Mouse (Mus musculus) lung, adult 2 months (tissue): ENCODE results near the gene A930009A15Rik. TPM values are rescaled to one million over a fixed set of nuclear protein-coding genes. Genes with fewer than 3 reads are reported as not detected.

Experiments used
- DNase-seq: peaks from one replicate; pipeline ENCODE4 v3.0.0; 2022
- H3K4me1 ChIP-seq: fragments of 200-500 bp; 2 replicates; pipeline ENCODE4 v1.6.1; 2011; ENCODE audit warnings: low read length; ENCODE audit not compliant: control insufficient read depth, insufficient read depth
- H3K4me3 ChIP-seq: fragments of 200-500 bp; replicated peaks from 2 replicates; pipeline ENCODE3; 2011; ENCODE audit warnings: low read depth, mild to moderate bottlenecking, control low read depth, low read length; ENCODE audit errors: extremely low read depth
- CTCF ChIP-seq: fragments of 200-500 bp; IDR thresholded peaks from 2 replicates; pipeline ENCODE4 v1.5.1; 2011; ENCODE audit warnings: mild to moderate bottlenecking, low read length, control low read depth; ENCODE audit not compliant: insufficient read depth
- POLR2A ChIP-seq: fragments of 200-500 bp; IDR thresholded peaks from 2 replicates; pipeline ENCODE4 v1.6.1; 2011; ENCODE audit warnings: low read depth, mild to moderate bottlenecking, control low read depth, low read length, borderline replicate concordance; ENCODE audit errors: extremely low read depth
- WGBS: fragments of 180-500 bp; shearing (Covaris S2); methylation state at CpG from one replicate; pipeline ENCODE4 v1.1.7; 2018; 5-methylcytosine and 5-hydroxymethylcytosine counted together
- polyA plus RNA-seq: library from polyadenylated mRNA; depleted of rRNA; stranded (reverse); fragments of >200 nt; gene quantifications from 2 replicates; pipeline ENCODE4 v1.2.3, GENCODE M21; 2012

A930009A15Rik gene
- polyA plus RNA-seq, 1 experiment, result not detected

- no peak for DNase-seq
- Histone ChIP-seq H3K4me3 (no peak overlapping the region), H3K4me1 (peaks cover 8% of the 10 kb centered on the region; the same call in 1 of the 2 replicates)
- WGBS, result 3% methylated on average over 7 of the region's 7 CpGs
- TF ChIP-seq CTCF, result no peak
- TF ChIP-seq POLR2A, result no peak
These were observed 18.2 kb downstream of the A930009A15Rik start for GRCm38 (mm10) chr10:115587979-115588378.

DNA sequence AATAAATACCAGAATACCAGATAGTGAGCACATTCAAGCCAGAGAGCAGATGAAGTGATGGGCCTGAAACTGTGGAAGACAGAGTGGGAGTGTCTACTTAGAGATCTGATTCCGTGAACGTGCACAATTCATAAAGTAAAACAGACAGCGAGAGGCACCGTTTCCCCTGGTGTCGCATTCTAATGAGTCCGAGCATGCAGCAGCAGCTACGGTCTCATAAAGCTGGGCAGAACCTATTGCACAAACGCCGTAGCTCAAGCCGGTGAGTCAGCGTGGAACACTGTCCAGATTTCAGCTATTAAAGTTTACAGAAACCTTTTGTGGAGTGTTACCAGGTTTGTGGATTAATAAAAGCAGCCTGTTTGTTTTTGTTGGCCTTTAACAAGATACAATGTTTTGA lies 23.4 kb downstream of the A930009A15Rik start:
- H3K4me1 ChIP-seq, result no peaks in the 10 kb centered on the region
- DNase-seq, result no peak
- WGBS, result 54% methylated on average over 11 of the region's 11 CpGs
- TF ChIP-seq POLR2A (no peak), CTCF (no peak)
- H3K4me3 ChIP-seq, result no peak overlapping the region

- Histone ChIP-seq H3K4me3 (no peak overlapping the region), H3K4me1 (no peaks in the 10 kb centered on the region)
- no peak for DNase-seq
- 79% methylated on average over 6 of the region's 6 CpGs for WGBS
- TF ChIP-seq POLR2A (no peak), CTCF (no peak)
These were observed 23.9 kb downstream of the A930009A15Rik start for GRCm38 (mm10) chr10:115593651-115594050.

DNA sequence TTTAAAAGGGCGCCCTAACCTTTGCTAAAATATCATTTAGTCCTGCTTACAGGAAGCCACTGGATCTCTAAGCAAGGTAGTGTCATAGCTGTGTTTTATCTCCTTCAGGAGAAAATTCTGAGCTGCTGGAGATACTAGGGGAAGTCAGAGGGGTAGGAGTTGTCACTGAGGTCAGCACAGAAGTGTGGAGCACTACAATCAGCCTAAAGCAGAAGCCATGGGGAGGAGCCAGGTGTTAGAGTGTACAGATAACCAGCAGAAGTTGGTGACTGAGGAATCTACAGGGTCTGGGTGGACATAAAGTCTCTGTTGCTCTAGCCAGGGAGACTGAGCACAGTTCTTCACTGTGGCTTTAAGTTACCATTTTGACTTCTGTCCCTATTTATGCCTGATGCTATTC lies 26.0 kb downstream of the A930009A15Rik start:
- no peak for DNase-seq
- Histone ChIP-seq H3K4me1 (no peaks in the 10 kb centered on the region), H3K4me3 (no peak overlapping the region)
- WGBS, result 95% methylated on average over 1 of the region's 1 CpGs
- TF ChIP-seq CTCF, result no peak
- TF ChIP-seq POLR2A, result no peak

DNA sequence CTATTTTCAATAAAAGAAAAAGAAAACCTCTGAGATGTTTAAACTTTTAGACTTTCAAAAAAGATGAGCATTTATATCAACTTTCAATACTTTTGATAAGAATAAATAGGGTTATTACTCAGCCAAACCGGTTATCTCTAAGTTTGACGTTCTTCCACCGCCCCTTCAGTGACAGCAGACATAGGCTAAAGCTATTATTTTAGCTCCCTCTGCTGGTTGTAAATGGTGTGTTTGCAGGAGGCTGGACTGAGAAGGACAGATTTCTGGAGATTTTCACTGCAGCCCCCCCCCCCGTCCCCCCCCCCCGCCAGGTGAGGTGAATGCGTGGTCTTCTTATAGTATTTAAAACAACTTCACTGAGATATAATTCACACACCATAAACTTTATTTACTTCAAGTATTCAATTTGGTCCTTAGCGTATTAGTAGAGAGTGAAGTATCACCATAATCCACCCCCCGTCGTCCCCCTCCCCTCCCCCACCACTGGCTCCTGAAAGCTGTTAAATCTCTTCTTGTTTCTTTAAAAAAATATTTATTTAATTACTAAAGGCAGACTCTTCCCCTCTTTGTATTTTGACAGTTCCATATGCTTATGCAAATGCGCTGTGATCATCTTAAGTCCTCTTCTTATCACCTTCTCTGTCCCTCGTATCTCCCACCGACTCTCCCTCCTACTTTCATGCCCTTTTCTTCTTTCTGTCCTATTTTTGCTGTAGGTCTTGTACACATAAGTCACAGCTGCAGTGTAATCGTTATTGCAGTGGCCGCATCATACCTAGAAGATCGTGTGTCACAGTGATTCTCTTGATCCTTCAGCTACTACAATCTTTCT lies 47.9 kb downstream of the A930009A15Rik start:
- 9% methylated on average over 15 of the region's 15 CpGs for WGBS
- DNase-seq, result no peak
- no peak overlapping the region for H3K4me3 ChIP-seq
- TF ChIP-seq POLR2A (no peak), CTCF (no peak)
- H3K4me1 ChIP-seq, result peaks cover 2% of the 10 kb centered on the region; the same call in 1 of the 2 replicates

- peaks cover 2% of the 10 kb centered on the region; the same call in 1 of the 2 replicates for H3K4me1 ChIP-seq
- H3K4me3 ChIP-seq, result no peak overlapping the region
- WGBS, result 13% methylated on average over 15 of the region's 15 CpGs
- TF ChIP-seq CTCF, result no peak
- TF ChIP-seq POLR2A, result no peak
- no peak for DNase-seq
These were observed 48.6 kb downstream of the A930009A15Rik start for GRCm38 (mm10) chr10:115618288-115618856.

- H3K4me1 ChIP-seq, result peaks cover 3% of the 10 kb centered on the region
- no peak overlapping the region for H3K4me3 ChIP-seq
- DNase-seq, result no peak
- TF ChIP-seq CTCF, result no peak
- no peak for TF ChIP-seq POLR2A
- WGBS, result 66% methylated on average over 7 of the region's 7 CpGs
These were observed 53.7 kb downstream of the A930009A15Rik start for GRCm38 (mm10) chr10:115623481-115623880.

DNA sequence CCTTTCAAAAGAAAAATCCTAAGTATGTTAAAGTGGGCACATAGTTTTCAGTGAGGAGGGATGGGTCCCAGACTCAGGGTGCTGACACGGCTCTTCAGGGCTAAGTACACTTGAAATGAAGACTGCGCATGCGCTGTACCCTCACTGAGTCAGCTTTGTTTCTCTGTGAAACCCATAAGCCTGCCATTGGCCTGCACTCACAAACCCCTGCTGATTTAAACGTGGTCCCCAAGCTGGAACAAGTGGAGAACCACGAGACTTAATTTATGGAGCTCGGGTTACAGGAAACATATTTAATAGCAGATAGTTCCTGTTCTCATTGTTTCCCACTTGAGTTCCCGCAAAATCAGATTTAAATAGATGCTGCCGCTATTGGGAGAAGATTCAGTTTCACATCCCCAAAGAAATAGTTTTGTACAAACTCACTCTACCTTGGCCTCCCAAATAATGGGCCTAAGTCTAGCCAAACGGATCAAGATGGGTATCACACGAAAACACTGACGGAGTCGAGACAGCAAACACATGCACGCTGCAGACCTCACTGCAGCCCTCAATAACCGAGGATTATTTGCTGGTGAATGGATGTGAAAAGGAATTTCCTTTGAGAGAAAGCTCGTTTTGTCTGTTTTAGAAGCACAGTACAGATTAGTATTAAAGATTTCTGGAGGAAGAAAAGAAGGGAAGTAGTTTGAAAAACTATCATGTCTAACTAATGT lies 54.3 kb downstream of the A930009A15Rik start:
- H3K4me1 ChIP-seq, result peaks cover 3% of the 10 kb centered on the region
- DNase-seq, result peak; percentile 34
- 34% methylated on average over 15 of the region's 15 CpGs for WGBS
- TF ChIP-seq POLR2A (no peak), CTCF (no peak)
- H3K4me3 ChIP-seq, result no peak overlapping the region

GRCm38 (mm10) chr10:115624957-115625356 lies 55.2 kb downstream of the A930009A15Rik start:
- 82% methylated on average over 2 of the region's 2 CpGs for WGBS
- no peak for TF ChIP-seq CTCF
- TF ChIP-seq POLR2A, result no peak
- Histone ChIP-seq H3K4me1 (peaks cover 3% of the 10 kb centered on the region), H3K4me3 (no peak overlapping the region)
- no peak for DNase-seq
